Mouse (Mus musculus) forebrain, embryonic 11.5 days (tissue): ENCODE data around the gene Ptbp1. TPM values are rescaled to one million over a fixed set of nuclear protein-coding genes. Genes with fewer than 3 reads are reported as not detected.

ENCODE experiments used
- ATAC-seq: fragments of 200-750 bp; cut with Nextera tagmentation; replicated peaks from 2 replicates; pipeline ENCODE4 v1.8.0; 2017; ENCODE audit warnings: moderate TSS enrichment; ENCODE audit not compliant: low FRiP score
- DNase-seq: peaks from one replicate; pipeline ENCODE4 v3.0.0-alpha.2; 2017; ENCODE audit warnings: low spot score
- H3K27ac ChIP-seq: fragments of 300-500 bp; sonication (generic); 2 replicates; pipeline ENCODE4 v1.5.1; 2014; ENCODE audit warnings: low read depth, low read length
- H3K27me3 ChIP-seq: fragments of 300-500 bp; sonication (generic); 2 replicates; pipeline ENCODE4 v1.6.1; 2014; ENCODE audit warnings: mild to moderate bottlenecking, low read length, mixed read lengths; ENCODE audit not compliant: control insufficient read depth, insufficient read depth
- H3K36me3 ChIP-seq: fragments of 300-500 bp; sonication (generic); 2 replicates; pipeline ENCODE4 v1.6.1; 2014; ENCODE audit warnings: mild to moderate bottlenecking, low read length, moderate library complexity, mixed read lengths; ENCODE audit not compliant: control insufficient read depth, insufficient read depth
- H3K4me1 ChIP-seq: fragments of 300-500 bp; sonication (generic); replicated peaks from 2 replicates; pipeline ENCODE4 v1.6.1; 2014; ENCODE audit warnings: low read length, mixed read lengths; ENCODE audit not compliant: control insufficient read depth, insufficient read depth
- H3K4me2 ChIP-seq: fragments of 300-500 bp; sonication (generic); 2 replicates; pipeline ENCODE4 v1.6.1; 2014; ENCODE audit warnings: low read depth, mild to moderate bottlenecking, low read length, moderate library complexity, mixed read lengths; ENCODE audit not compliant: severe bottlenecking
- H3K4me3 ChIP-seq: fragments of 300-500 bp; sonication (generic); 2 replicates; pipeline ENCODE4 v1.5.1; 2014; ENCODE audit warnings: low read depth, low read length
- H3K9ac ChIP-seq: fragments of 300-500 bp; sonication (generic); 2 replicates; pipeline ENCODE4 v1.6.1; 2014; ENCODE audit warnings: low read length
- H3K9me3 ChIP-seq: fragments of 300-500 bp; sonication (generic); 2 replicates; pipeline ENCODE4 v1.6.1; 2016; ENCODE audit warnings: low read length, mixed read lengths; ENCODE audit not compliant: control insufficient read depth
- WGBS: fragments of 180-500 bp; shearing (Covaris S2); extraction: QIAGEN DNeasy Blood & Tissue Kit; methylation state at CpG from one replicate; pipeline ENCODE4 v1.1.7; 2014; 5-methylcytosine and 5-hydroxymethylcytosine counted together
- polyA plus RNA-seq: library from polyadenylated mRNA; unstranded; fragments of >200 nt; fragmentation: Nextera tagmentation; extraction: Ambion mirVana; gene quantifications from 2 replicates; pipeline ENCODE4 v1.2.1, GENCODE M21; 2014

The Ptbp1 gene
- polyA plus RNA-seq, 1 experiment from 2014 or later = 295 TPM

DNA sequence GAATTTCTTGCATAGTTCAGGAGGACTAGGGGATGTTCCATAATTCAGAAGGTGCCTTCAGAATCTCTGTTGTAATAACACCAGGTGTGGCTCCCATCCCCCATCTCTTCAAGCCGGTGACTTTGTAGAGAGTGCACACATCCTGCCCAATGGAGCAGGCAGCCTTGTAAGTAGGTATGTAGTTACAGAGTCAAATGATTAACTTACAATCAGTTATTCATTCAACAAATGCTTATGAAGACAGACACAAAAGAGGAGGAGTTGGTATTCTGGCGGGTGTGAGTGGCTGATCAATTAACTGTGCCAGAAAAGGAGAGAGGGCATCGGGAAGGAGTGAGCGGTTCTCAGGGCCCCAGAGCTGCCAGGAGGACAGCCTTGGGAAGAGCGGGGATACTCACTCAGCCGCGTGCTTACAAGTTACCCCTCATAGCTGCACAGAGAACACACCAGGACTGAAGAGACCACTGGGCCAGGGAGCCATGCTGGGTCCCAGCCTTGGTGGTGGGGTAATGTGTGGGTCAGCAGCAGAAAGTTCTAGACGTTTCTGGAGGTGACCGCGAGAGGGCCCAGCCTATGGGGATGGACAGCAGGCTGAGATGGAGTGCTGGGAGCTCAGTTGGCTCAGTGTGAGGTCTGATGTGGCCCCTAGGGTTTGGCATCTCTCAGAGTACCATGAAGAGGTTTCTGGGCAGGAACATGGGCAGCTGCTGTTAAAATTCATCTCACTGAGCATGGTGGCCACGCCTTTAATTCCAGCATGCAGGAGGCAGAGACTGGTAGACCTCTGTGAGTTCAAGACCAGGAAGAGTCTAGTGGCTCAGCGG, 38.3 kb upstream of the Ptbp1 start:
- 91% methylated on average over 12 of the region's 12 CpGs for WGBS
- Histone ChIP-seq H3K4me2 (no peak overlapping the region), H3K27ac (no peak overlapping the region), H3K36me3 (peaks cover 13% of the 10 kb centered on the region), H3K4me1 (no peaks in the 10 kb centered on the region), H3K4me3 (no peak overlapping the region), H3K9ac (no peak overlapping the region), H3K27me3 (no peaks in the 10 kb centered on the region), H3K9me3 (no peaks in the 10 kb centered on the region)
- DNase-seq = no peak
- ATAC-seq = no peak

DNA sequence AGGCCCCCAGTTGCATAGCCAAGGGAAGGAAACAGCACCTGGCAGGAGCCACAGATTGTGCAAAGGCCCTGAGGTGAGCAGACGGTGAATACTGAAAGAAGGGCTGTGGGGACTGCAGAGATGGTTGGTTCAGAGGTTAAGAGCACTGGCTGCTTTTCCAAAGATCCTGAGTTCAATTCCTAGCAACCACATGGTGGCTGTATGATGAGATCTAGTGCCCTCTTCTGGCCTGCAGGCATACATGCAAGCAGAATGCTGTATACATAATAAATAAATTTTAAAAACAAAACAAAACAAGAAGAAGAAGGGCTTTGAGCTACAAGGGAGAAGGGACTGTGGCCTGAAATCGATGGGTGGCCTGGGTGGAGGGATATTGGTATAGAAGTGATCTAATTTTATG, 37.1 kb upstream of the Ptbp1 start:
- H3K27ac ChIP-seq = no peak overlapping the region
- H3K36me3 ChIP-seq = peaks cover 12% of the 10 kb centered on the region; the same call in 1 of the 2 replicates
- no peak overlapping the region for H3K4me3 ChIP-seq
- WGBS = 86% methylated on average over 2 of the region's 2 CpGs
- DNase-seq (no peak), ATAC-seq (no peak)
- no peaks in the 10 kb centered on the region for H3K27me3 ChIP-seq
- no peaks in the 10 kb centered on the region for H3K9me3 ChIP-seq
- no peaks in the 10 kb centered on the region; the same call in 1 of the 2 replicates for H3K4me1 ChIP-seq
- H3K4me2 ChIP-seq = no peak overlapping the region
- H3K9ac ChIP-seq = no peak overlapping the region

DNA sequence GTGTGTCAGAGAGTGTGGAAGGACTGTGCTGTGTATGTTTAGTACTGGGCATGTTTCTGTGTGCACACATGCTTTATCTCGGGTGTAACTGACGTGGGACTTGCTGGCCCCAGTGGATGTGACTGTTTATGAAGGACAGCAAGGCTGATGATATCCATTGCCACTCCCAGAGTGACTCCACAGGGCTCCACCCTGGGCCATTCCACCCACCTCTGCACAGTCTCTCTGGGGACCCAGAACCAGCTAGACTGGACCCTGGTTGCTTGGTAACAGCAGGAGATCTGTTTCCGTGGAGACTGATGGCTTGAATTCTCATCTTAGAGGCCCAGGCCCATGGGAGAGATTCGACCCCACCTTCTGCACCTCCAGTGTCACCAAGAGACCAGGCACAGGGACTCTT, 36.0 kb upstream of the Ptbp1 start:
- H3K27ac ChIP-seq = no peak overlapping the region
- H3K4me3 ChIP-seq = no peak overlapping the region
- ATAC-seq = no peak
- no peaks in the 10 kb centered on the region for H3K27me3 ChIP-seq
- peaks cover 12% of the 10 kb centered on the region; the same call in 1 of the 2 replicates for H3K36me3 ChIP-seq
- H3K9ac ChIP-seq = no peak overlapping the region
- WGBS = 74% methylated on average over 4 of the region's 4 CpGs
- peaks cover 2% of the 10 kb centered on the region; the same call in 1 of the 2 replicates for H3K4me1 ChIP-seq
- no peak for DNase-seq
- no peak overlapping the region for H3K4me2 ChIP-seq
- H3K9me3 ChIP-seq = no peaks in the 10 kb centered on the region

DNA sequence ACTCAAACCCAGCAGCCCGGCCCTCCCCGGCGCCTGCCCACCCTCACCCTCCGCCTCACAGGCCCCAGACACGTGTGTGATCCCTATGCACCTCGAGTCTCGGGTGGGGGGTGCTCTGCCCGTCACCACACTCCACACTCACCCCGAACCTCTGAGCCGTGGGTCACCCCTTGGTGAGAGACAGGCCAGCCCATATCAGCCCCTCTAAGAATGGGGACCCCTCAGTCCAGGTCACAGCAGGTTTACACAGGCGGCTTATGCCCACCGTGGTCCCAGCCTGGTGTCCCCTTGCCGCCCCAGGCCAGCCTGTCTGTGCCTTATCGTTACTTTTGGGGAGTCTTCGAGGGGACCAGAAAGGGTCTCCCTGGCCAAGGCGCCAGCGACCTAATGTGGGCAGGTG, 34.6 kb upstream of the Ptbp1 start:
- DNase-seq (no peak), ATAC-seq (no peak)
- Histone ChIP-seq H3K9ac (no peak overlapping the region), H3K4me2 (no peak overlapping the region), H3K27ac (no peak overlapping the region), H3K27me3 (no peaks in the 10 kb centered on the region), H3K4me3 (no peak overlapping the region), H3K4me1 (peaks cover 2% of the 10 kb centered on the region; the same call in 1 of the 2 replicates), H3K36me3 (peaks cover 12% of the 10 kb centered on the region; the same call in 1 of the 2 replicates), H3K9me3 (no peaks in the 10 kb centered on the region)
- 92% methylated on average over 17 of the region's 17 CpGs for WGBS

DNA sequence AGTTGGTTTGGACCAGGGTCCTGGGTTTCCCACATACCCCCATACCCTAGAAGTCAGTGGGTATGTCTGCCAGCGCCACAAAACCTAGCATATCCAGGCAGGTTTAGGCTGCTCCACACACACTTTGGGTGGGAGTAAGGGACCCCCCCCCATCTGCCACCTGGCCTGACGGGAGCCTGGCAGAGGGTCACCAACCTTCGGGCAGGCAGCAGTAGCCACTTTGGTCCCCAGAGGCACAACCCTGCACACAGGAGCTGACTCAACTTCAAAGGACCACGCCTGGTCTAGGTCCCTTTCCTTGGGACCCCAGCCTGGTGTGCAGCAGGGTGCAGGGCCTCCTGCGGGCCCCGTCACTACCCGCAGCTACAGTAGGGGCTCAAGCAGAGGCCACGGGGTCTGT, 34.0 kb upstream of the Ptbp1 start:
- H3K36me3 ChIP-seq = peaks cover 8% of the 10 kb centered on the region; the same call in 1 of the 2 replicates
- no peak overlapping the region for H3K27ac ChIP-seq
- H3K9ac ChIP-seq = no peak overlapping the region

DNA sequence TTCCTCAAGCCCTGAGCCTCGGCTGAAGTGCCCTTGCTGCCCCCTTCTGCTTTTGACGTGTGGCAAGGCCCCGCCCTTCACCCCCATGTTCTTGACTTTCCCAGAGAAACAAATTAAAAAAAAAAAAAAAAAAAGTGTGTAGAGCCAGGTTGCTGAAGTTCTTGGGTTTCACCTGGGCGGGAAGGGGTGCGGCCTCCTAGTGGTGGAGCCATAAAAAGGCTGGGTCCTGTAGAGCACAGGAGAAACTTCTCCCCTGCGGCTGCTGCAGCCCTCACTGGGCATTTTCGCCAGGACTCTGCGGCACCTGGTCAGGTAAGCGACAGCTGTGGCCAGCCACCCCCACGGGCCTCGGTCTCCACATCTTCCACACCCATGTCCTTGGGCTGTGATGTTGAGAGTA, 33.4 kb upstream of the Ptbp1 start, which contains the start of gene Misp:
Gene Misp (plus strand): TSS at position 208 of the 400 bp plus-strand sequence.
- ATAC-seq (no peak), DNase-seq (no peak)
- Histone ChIP-seq H3K27ac (no peak within 1 kb of the TSS), H3K4me3 (no peak within 1 kb of the TSS), H3K4me1 (peaks cover 2% of the 10 kb centered on the region; the same call in 1 of the 2 replicates), H3K4me2 (no peak within 1 kb of the TSS), H3K36me3 (peaks cover 6% of the 10 kb centered on the region; the same call in 1 of the 2 replicates), H3K27me3 (no peaks in the 10 kb centered on the region), H3K9me3 (no peaks in the 10 kb centered on the region), H3K9ac (no peak within 1 kb of the TSS)
- 65% methylated on average over 11 of the region's 11 CpGs for WGBS

More for the DNA sequence above, 34.0 kb upstream of the Ptbp1 start:
- Histone ChIP-seq H3K4me1 (peaks cover 2% of the 10 kb centered on the region; the same call in 1 of the 2 replicates), H3K9me3 (no peaks in the 10 kb centered on the region), H3K27me3 (no peaks in the 10 kb centered on the region), H3K4me3 (no peak overlapping the region), H3K4me2 (no peak overlapping the region)
- no peak for DNase-seq
- 83% methylated on average over 8 of the region's 8 CpGs for WGBS
- no peak for ATAC-seq

DNA sequence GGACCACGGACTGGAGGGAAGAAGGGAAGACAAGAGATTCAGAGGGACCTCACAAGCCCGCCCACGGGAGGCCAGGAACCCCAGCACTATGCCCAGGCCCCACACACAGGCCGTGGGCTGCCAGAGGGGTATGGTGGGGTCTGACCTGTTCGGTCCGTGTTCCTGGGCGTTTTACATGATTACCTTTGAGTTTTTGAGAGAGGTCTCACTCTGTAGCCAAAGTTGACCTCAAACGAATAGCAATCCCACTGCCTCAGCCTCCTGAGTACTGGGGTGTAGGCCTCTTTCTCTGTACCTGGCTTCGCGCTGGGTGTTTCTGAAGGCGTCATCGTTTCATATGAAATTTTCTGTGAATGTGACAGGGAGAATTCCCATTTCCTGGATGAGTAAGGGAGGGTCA, 32.5 kb upstream of the Ptbp1 start:
- Histone ChIP-seq H3K9ac (no peak overlapping the region), H3K4me1 (peaks cover 2% of the 10 kb centered on the region; the same call in 1 of the 2 replicates), H3K36me3 (peaks cover 6% of the 10 kb centered on the region; the same call in 1 of the 2 replicates), H3K4me2 (no peak overlapping the region), H3K27ac (no peak overlapping the region), H3K4me3 (no peak overlapping the region), H3K9me3 (no peaks in the 10 kb centered on the region), H3K27me3 (no peaks in the 10 kb centered on the region)
- WGBS = 91% methylated on average over 12 of the region's 12 CpGs
- no peak for ATAC-seq
- DNase-seq = no peak

DNA sequence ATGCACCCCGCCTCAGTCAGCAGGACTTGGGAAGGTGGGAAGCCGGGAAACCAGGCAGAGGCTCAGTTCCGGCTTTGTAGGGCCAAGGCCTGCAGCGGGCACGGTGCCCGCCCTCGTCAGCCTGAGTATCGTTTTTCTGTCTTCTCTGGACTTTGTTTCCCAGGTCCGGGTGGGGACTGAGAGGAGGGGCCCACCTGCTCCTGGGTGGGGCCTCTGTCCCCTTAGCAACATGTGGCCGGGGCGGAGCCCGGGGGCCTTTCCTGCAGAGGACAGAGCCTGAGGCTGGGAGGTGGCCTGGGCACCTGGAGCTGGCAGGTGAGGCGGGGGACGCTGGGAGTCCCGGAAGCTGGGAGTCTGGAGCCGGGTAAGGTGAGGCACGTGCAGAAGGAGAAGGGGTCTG, 31.9 kb upstream of the Ptbp1 start:
- H3K9ac ChIP-seq = peak overlapping the region; percentile 16; the same call in 1 of the 2 replicates
- H3K27me3 ChIP-seq = no peaks in the 10 kb centered on the region
- no peaks in the 10 kb centered on the region for H3K9me3 ChIP-seq
- 31% methylated on average over 17 of the region's 17 CpGs for WGBS
- H3K4me2 ChIP-seq = no peak overlapping the region
- H3K36me3 ChIP-seq = peaks cover 6% of the 10 kb centered on the region; the same call in 1 of the 2 replicates
- peaks cover 2% of the 10 kb centered on the region; the same call in 1 of the 2 replicates for H3K4me1 ChIP-seq
- DNase-seq = peak; percentile 50
- no peak overlapping the region for H3K4me3 ChIP-seq
- no peak for ATAC-seq
- H3K27ac ChIP-seq = no peak overlapping the region
